Mouse (Mus musculus) midbrain, embryonic 11.5 days (tissue): ENCODE measurements around the gene Csnk2b. TPM values are rescaled to one million over a fixed set of nuclear protein-coding genes. Genes with fewer than 3 reads are reported as not detected.

Experiments
- ATAC-seq: fragments of 200-750 bp; cut with Nextera tagmentation; 2 replicates; pipeline ENCODE4 v1.8.0; 2017; ENCODE audit warnings: moderate TSS enrichment, moderate library complexity; ENCODE audit not compliant: low FRiP score
- DNase-seq: peaks from one replicate; pipeline ENCODE4 v3.0.0; 2015; ENCODE audit warnings: low spot score; ENCODE audit errors: missing footprints
- H3K27ac ChIP-seq: fragments of 300-500 bp; sonication (generic); 2 replicates; pipeline ENCODE4 v1.5.1; 2014; ENCODE audit warnings: low read depth, low read length
- H3K27me3 ChIP-seq: fragments of 300-500 bp; sonication (generic); 2 replicates; pipeline ENCODE4 v1.6.1; 2014; ENCODE audit warnings: mild to moderate bottlenecking, low read length, moderate library complexity, mixed read lengths; ENCODE audit not compliant: control insufficient read depth, insufficient read depth
- H3K36me3 ChIP-seq: fragments of 300-500 bp; sonication (generic); 2 replicates; pipeline ENCODE4 v1.6.1; 2014; ENCODE audit warnings: mild to moderate bottlenecking, low read length, moderate library complexity, mixed read lengths; ENCODE audit not compliant: control insufficient read depth, insufficient read depth
- H3K4me1 ChIP-seq: fragments of 300-500 bp; sonication (generic); 2 replicates; pipeline ENCODE4 v1.6.1; 2014; ENCODE audit warnings: low read length; ENCODE audit not compliant: control insufficient read depth, insufficient read depth
- H3K4me2 ChIP-seq: fragments of 300-500 bp; sonication (generic); 2 replicates; pipeline ENCODE4 v1.6.1; 2014; ENCODE audit warnings: mild to moderate bottlenecking, moderate library complexity
- H3K4me3 ChIP-seq: fragments of 300-500 bp; sonication (generic); 2 replicates; pipeline ENCODE4 v1.5.1; 2014; ENCODE audit warnings: low read depth, low read length
- H3K9ac ChIP-seq: fragments of 300-500 bp; sonication (generic); 2 replicates; pipeline ENCODE4 v1.6.1; 2014; ENCODE audit warnings: low read length
- H3K9me3 ChIP-seq: fragments of 300-500 bp; sonication (generic); 2 replicates; pipeline ENCODE4 v1.6.1; 2016; ENCODE audit warnings: low read length; ENCODE audit not compliant: control insufficient read depth
- WGBS: fragments of 180-500 bp; shearing (Covaris S2); extraction: QIAGEN DNeasy Blood & Tissue Kit; methylation state at CpG from one replicate; pipeline ENCODE4 v1.1.7; 2014; 5-methylcytosine and 5-hydroxymethylcytosine counted together
- polyA plus RNA-seq: library from polyadenylated mRNA; unstranded; fragments of >200 nt; fragmentation: Nextera tagmentation; extraction: Ambion mirVana; gene quantifications from 2 replicates; pipeline ENCODE4 v1.2.1, GENCODE M21; 2014

Gene Csnk2b
- 293 and 299 TPM in 2 replicates for polyA plus RNA-seq

DNA sequence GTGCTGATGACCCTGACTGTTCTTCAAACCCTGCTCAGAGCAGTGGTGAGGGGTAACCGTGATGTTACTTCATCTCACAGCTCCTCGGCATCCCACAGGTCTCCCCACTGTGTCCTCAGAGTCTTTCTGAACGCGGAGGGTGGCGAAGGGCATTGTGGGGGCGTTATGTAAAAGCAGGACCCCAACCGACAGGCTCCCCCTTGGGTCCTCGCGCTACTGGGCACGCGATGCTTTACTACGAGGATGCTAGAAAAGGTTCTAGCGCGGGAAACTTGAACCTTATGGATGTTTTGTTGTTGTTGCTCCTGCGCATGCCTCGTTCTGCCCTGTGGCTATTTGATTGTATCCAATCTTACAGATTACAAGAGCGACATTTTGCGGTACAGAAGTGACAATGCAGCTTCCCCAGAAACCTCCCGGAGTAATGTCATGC, at the start of gene Csnk2b:
TSS of gene Csnk2b (minus strand) at position 183 of the 433 bp plus-strand sequence.
- no peaks in the 10 kb centered on the region for H3K27me3 ChIP-seq
- H3K4me3 ChIP-seq: peak within 1 kb of the TSS; percentile 86
- peaks cover 20% of the 10 kb centered on the region for H3K4me1 ChIP-seq
- H3K4me2 ChIP-seq: peak within 1 kb of the TSS; percentile 98
- no peaks in the 10 kb centered on the region for H3K9me3 ChIP-seq
- H3K27ac ChIP-seq: peak within 1 kb of the TSS; percentile 86
- H3K9ac ChIP-seq: peak within 1 kb of the TSS; percentile 88
- peaks cover 8% of the 10 kb centered on the region for H3K36me3 ChIP-seq
- peak; percentile 93 for DNase-seq
- under 1% methylated on average over 19 of the region's 19 CpGs for WGBS
- no peak for ATAC-seq

DNA sequence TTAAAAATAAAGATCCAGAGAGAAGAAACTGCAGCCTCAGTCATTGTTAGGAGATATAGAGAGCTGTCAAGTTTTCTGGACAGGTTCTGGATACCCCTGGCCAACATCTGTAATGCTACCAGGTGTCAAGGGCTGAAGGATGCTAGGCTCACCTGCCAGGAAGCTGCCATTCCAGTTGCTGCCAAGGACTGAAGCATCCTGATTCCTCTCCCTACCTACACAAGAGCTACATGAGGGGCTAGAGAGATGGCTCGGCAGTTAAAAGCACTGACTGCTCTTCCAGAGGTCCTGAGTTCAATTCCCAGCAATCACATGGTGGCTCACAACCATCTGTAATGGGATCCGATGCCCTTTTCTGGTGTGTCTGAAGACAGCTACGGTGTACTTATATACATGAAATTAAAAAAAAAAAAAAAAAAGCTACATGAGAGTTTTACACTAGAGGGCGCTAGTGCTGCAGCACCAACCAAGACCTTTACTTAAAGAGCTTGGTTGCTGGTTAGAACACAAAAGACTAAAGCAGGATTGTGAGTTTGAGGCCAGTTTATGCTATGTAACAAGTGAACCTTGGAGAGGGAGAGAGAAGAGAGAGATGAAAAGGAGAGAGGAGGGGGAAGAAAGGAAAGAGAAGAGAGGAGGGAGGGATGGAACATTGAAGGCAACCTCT, 46.8 kb upstream of the Csnk2b start:
- no peak for ATAC-seq
- peak; percentile 91 for DNase-seq
- no peak overlapping the region for H3K27ac ChIP-seq
- H3K9me3 ChIP-seq: no peaks in the 10 kb centered on the region
- no peaks in the 10 kb centered on the region for H3K36me3 ChIP-seq
- no peaks in the 10 kb centered on the region for H3K27me3 ChIP-seq
- WGBS: 23% methylated on average over 4 of the region's 4 CpGs
- no peak overlapping the region for H3K4me3 ChIP-seq
- H3K9ac ChIP-seq: no peak overlapping the region
- no peak overlapping the region for H3K4me2 ChIP-seq
- peaks cover 6% of the 10 kb centered on the region for H3K4me1 ChIP-seq

DNA sequence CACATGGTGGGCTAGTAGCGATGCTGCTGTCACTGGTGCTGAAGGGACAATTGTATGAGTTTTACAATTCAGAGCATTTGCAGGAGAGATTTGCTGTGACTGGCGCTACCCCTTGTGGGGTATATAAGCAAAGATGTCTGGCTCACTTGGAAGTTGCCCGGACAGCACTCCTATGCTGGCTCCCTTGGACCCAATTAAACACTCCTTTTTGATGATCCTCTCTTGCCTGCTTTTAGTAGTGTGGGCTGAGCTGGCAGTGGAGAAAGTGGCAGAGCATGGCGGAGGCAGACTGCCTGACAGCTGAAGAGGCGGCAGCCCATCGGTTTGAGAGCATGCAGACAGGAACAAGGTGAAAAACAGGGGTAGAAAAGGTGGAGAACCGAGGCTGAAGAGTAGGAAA, 45.9 kb upstream of the Csnk2b start:
- no peak for ATAC-seq
- peaks cover 12% of the 10 kb centered on the region for H3K4me1 ChIP-seq

DNA sequence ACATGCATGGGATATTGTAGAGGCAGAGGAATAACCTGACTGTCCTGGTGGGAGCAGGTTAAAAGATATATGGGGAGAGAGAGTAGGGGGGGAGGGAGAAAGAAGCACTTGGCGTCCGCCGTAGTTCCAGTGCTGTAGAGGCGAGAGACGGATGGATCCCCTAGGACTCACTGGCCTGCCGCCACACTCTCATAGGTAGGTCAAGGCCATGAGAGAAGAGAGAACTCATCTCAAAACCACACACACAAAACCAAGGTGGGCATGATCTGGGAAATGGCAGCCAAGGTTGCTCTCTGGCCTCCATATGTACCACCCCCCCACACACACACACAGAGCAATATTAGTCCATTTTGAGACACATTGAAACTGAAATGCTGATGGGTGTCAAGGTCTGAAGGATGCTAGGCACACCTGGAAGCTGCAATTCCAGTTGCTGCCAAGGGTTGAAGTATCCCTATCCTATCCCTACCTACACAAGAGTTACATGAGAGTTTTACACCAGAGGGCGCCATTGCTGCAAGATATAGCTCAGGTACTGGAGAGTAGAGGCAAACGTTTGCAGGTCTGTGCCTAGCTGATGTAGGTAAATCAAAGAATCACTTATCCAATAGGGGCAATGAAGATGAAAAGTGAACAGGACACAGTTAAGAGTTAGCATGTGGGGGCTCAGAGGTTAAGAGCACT, 44.6 kb upstream of the Csnk2b start:
- Histone ChIP-seq H3K27me3 (no peaks in the 10 kb centered on the region), H3K4me2 (peak overlapping the region; percentile 97), H3K9me3 (no peaks in the 10 kb centered on the region), H3K9ac (no peak overlapping the region; the same call in 1 of the 2 replicates), H3K4me1 (peaks cover 19% of the 10 kb centered on the region), H3K36me3 (peaks cover 7% of the 10 kb centered on the region), H3K4me3 (no peak overlapping the region), H3K27ac (no peak overlapping the region; the same call in 1 of the 2 replicates)
- no peak for DNase-seq
- no peak for ATAC-seq
- 73% methylated on average over 8 of the region's 8 CpGs for WGBS

More for the DNA sequence above, 45.9 kb upstream of the Csnk2b start:
- Histone ChIP-seq H3K9me3 (no peaks in the 10 kb centered on the region), H3K27ac (no peak overlapping the region), H3K9ac (no peak overlapping the region), H3K36me3 (no peaks in the 10 kb centered on the region), H3K4me3 (no peak overlapping the region), H3K4me2 (no peak overlapping the region), H3K27me3 (no peaks in the 10 kb centered on the region)
- DNase-seq: no peak
- 92% methylated on average over 7 of the region's 7 CpGs for WGBS

DNA sequence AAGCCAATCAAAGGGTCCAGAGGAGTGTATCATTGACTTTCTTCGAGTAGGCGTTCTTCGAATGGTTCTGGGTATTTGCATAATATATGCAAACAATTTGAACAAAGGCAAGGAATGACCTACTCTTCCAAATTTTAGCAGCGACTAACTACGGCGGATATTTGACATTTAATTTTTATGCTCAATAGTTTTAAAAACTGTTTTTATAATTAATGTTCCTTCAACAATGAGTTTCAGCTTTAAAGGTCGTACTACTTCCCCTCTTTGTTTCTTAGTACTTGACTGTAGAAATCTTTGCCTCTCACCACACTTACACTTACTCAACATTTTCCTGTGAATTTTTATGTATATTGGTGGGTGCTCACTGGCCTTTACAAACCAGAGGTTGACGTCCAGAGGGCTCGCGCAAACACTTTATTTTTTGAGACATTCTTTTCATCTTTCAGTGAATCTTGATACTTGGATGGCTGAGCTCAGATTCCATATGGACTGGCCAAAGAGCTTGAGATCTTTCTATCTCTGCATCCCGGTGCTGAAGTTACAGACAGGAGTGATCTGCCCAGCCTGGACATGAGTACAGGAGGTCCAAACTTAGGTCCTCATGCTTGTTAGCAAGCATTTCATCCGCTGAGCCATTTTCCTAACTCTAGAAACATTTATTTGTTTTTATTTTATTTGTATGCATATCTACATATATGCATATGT, 43.8 kb upstream of the Csnk2b start:
- no peaks in the 10 kb centered on the region for H3K9me3 ChIP-seq
- DNase-seq (no peak), ATAC-seq (no peak; the same call in 1 of the 2 replicates)
- peaks cover 19% of the 10 kb centered on the region for H3K4me1 ChIP-seq
- H3K4me3 ChIP-seq: peak overlapping the region; percentile 100
- peak overlapping the region; percentile 77 for H3K9ac ChIP-seq
- no peaks in the 10 kb centered on the region for H3K27me3 ChIP-seq
- H3K4me2 ChIP-seq: peak overlapping the region; percentile 97
- peaks cover 16% of the 10 kb centered on the region for H3K36me3 ChIP-seq
- 24% methylated on average over 12 of the region's 12 CpGs for WGBS
- H3K27ac ChIP-seq: peak overlapping the region; percentile 97

DNA sequence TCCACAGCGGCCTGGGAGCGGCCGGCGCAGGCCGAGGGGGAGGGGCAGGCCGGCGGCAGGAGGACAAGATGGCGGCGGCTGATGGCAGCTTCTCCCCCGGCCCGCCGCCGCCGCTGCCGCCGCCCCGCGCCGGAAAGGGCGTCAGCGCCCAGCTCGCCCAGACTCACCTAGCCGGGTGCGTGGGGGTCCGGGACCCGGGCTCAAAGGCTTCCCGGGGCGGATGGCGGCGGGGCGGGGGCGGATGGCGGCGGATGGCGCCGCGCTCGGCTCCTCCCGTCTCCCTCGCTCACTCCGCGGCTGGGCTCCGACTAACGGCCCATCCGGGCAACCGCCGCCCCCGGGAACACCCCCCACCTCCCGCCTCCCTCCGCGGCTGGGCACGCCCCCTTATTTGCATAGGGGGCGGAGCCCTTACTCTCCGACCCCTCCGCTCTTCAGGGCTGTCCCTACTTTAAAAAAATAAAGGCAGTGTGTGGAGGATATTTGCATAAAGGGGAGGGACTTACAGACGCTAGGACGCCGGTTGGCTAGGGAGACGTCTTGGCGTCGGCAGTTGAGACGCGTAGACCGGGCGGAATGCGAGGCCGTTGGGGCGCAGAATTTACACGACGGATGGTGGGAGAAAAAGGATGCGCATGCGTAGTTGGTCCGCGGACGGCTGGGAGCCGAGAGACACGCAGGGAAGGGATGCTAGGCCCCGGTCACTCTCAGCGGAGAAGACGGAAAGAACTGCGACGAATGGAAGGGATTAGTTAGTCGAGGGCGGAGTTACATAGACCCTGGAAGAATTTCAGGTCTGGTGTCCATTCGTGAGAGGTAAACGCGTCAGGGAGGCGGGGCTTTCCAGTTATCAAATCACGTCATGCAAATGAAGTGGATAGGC, 43.0 kb upstream of the Csnk2b start, which contains the start of gene Prrc2a:
TSS of gene Prrc2a (minus strand) at position 330 of the 883 bp plus-strand sequence.
- DNase-seq (peak; percentile 100), ATAC-seq (peak; percentile 96)
- H3K9me3 ChIP-seq: no peaks in the 10 kb centered on the region
- peak within 1 kb of the TSS; percentile 100 for H3K4me3 ChIP-seq
- peak within 1 kb of the TSS; percentile 100 for H3K9ac ChIP-seq
- H3K27me3 ChIP-seq: no peaks in the 10 kb centered on the region
- H3K4me1 ChIP-seq: peaks cover 19% of the 10 kb centered on the region
- H3K4me2 ChIP-seq: peak within 1 kb of the TSS; percentile 97
- under 1% methylated on average over 50 of the region's 89 CpGs for WGBS
- H3K36me3 ChIP-seq: peaks cover 24% of the 10 kb centered on the region
- peak within 1 kb of the TSS; percentile 97 for H3K27ac ChIP-seq

DNA sequence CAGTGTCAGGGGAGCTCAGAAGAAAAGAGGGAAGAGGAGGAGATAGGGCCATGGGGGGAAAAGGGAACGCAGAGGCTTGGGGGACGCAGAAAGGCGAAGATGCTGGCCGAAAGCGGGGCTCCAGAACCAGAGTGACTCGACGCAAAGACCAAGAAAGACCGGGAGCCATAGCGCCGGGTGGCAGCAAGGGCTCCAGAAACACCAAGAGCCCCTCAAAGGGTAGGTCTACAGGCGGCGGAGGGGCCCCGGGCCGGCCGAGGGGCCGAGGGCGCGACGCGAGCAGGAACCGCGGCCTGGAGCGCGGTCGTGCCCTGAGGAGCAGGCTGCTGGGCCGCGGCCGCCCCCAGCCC, 42.3 kb upstream of the Csnk2b start:
- Histone ChIP-seq H3K4me3 (peak overlapping the region; percentile 100), H3K27ac (peak overlapping the region; percentile 93), H3K9ac (peak overlapping the region; percentile 100), H3K9me3 (no peaks in the 10 kb centered on the region), H3K36me3 (peaks cover 26% of the 10 kb centered on the region), H3K4me1 (peaks cover 19% of the 10 kb centered on the region), H3K4me2 (peak overlapping the region; percentile 97), H3K27me3 (no peaks in the 10 kb centered on the region)
- WGBS: under 1% methylated on average over 24 of the region's 28 CpGs
- DNase-seq (no peak), ATAC-seq (no peak)

DNA sequence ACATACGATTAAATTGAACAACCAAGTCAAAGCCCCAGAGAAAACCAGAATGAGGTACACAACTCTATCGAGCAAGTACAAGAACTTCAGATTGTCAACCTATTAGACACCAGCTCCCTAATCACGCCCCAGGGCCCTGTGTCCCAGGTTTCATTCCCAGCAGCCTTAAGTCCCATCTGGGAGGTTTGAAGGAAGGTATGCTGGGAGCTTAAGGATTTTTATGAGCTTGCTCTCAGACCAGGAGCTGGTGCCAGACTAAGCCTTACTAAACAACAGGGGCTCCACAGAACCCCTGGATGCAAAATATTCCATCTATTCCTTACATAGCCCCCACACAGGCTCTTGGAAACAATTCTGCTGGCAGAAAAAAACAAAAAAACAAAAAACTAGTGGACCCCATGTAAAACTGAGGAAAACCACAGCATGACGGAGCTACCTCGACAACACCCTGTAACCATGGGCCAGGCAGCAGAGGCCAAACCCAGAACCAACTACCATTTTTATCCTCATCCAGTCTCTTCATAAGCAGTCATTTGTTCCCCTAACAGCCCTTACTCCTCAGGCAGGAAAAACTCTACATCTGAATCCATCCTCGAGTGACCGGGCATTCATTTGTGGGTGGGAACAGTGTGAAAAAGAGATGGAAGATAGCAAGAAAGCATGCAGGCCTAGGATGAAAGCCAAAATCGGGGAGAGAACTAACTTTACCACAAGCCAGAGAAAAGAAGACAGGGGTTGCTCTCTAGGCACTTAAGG, 41.7 kb upstream of the Csnk2b start:
- ATAC-seq: no peak
- 26% methylated on average over 8 of the region's 8 CpGs for WGBS

More for the DNA sequence above, 41.7 kb upstream of the Csnk2b start:
- Histone ChIP-seq H3K9ac (peak overlapping the region; percentile 100), H3K4me3 (peak overlapping the region; percentile 100), H3K4me2 (peak overlapping the region; percentile 97), H3K9me3 (no peaks in the 10 kb centered on the region), H3K27me3 (no peaks in the 10 kb centered on the region), H3K27ac (peak overlapping the region; percentile 93), H3K4me1 (peaks cover 19% of the 10 kb centered on the region), H3K36me3 (peaks cover 33% of the 10 kb centered on the region)
- DNase-seq: no peak
